Mouse (Mus musculus) neural tube, embryonic 15.5 days (tissue): Measurements from ENCODE around the gene Celsr1. TPM values are rescaled to one million over a fixed set of nuclear protein-coding genes. Genes with fewer than 3 reads are reported as not detected.

Experiments
- ATAC-seq: fragments of 200-750 bp; cut with Nextera tagmentation; 2 replicates; pipeline ENCODE4 v1.8.0; 2017; ENCODE audit warnings: mild to moderate bottlenecking, moderate TSS enrichment, moderate library complexity; ENCODE audit not compliant: low FRiP score
- H3K27ac ChIP-seq: fragments of 300-500 bp; sonication (generic); replicated peaks from 2 replicates; pipeline ENCODE4 v1.5.1; 2015; ENCODE audit warnings: mild to moderate bottlenecking, inconsistent platforms
- H3K27me3 ChIP-seq: fragments of 300-500 bp; sonication (generic); replicated peaks from 2 replicates; pipeline ENCODE4 v1.6.1; 2015; ENCODE audit warnings: inconsistent platforms
- H3K36me3 ChIP-seq: fragments of 300-500 bp; sonication (generic); 2 replicates; pipeline ENCODE4 v1.6.1; 2015; ENCODE audit warnings: inconsistent platforms
- H3K4me1 ChIP-seq: fragments of 300-500 bp; sonication (generic); 2 replicates; pipeline ENCODE4 v1.6.1; 2015; ENCODE audit warnings: inconsistent platforms
- H3K4me2 ChIP-seq: fragments of 300-500 bp; sonication (generic); 2 replicates; pipeline ENCODE4 v1.6.1; 2015; ENCODE audit warnings: inconsistent platforms, mild to moderate bottlenecking, moderate library complexity
- H3K4me3 ChIP-seq: fragments of 300-500 bp; sonication (generic); replicated peaks from 2 replicates; pipeline ENCODE4 v1.5.1; 2015; ENCODE audit warnings: mild to moderate bottlenecking, inconsistent platforms
- H3K9ac ChIP-seq: fragments of 300-500 bp; sonication (generic); replicated peaks from 2 replicates; pipeline ENCODE4 v1.6.1; 2015; ENCODE audit warnings: mild to moderate bottlenecking, inconsistent platforms
- H3K9me3 ChIP-seq: fragments of 300-500 bp; sonication (generic); replicated peaks from 2 replicates; pipeline ENCODE4 v1.6.1; 2016; ENCODE audit warnings: inconsistent platforms
- WGBS: fragments of 180-500 bp; shearing (Covaris S2); methylation state at CpG from one replicate; pipeline ENCODE4 v1.1.7; 2015; ENCODE audit warnings: mixed read lengths; 5-methylcytosine and 5-hydroxymethylcytosine counted together
- polyA plus RNA-seq: library from polyadenylated mRNA; unstranded; fragments of >200 nt; fragmentation: Nextera tagmentation; extraction: Ambion mirVana; gene quantifications from 2 replicates; pipeline ENCODE4 v1.2.1, GENCODE M21; 2015

The Celsr1 gene
- polyA plus RNA-seq, 1 experiment from 2014 or later: 0.88 TPM

DNA sequence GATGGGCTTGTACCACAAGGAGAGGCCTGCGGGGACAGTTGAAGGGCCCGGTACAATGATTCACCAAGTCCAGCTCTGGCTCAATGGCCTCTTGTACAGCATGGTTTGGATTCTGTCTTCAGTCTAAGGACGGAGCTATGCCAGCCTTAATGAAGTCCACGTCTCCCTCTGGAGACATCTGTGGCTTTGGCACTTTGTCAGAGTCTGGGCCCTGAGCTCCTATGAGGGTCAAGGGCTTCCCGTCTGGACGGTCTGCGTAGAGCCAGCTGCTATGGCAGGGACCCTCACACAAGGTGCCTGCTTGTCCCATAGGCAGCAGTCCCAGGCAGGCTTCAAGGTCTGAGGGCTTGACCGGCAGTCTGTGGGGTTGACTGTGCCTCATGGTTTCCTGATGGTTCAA, 133.3 kb downstream of the Celsr1 start:
- H3K27me3 ChIP-seq: no peaks in the 10 kb centered on the region
- no peak for ATAC-seq
- H3K36me3 ChIP-seq: peaks cover 22% of the 10 kb centered on the region

DNA sequence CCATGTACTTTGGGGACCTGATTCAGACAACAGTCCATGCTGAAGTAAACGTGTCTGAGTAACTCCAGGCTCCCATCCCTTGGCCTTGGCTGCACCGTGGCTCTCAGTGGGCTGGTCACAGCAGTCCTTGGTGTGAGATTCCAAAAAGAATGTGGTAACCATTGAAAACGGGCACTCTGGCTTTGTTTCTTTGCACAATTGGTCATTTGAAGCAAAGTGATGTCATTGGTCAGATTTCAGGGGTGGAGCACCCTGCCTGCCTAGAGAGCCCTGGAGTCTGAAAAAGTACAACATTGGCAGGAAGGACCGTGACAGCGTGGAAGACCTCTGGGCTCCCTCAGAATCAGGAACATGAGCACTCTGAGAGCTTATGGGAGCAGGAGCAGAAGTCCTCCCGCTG, 134.2 kb downstream of the Celsr1 start:
- H3K27ac ChIP-seq: no peak overlapping the region
- no peaks in the 10 kb centered on the region for H3K27me3 ChIP-seq
- ATAC-seq: no peak

More for the DNA sequence above, 133.3 kb downstream of the Celsr1 start:
- H3K9me3 ChIP-seq: no peaks in the 10 kb centered on the region
- 86% methylated on average over 8 of the region's 8 CpGs for WGBS
- H3K4me2 ChIP-seq: no peak overlapping the region
- peaks cover 8% of the 10 kb centered on the region for H3K4me1 ChIP-seq
- no peak overlapping the region for H3K4me3 ChIP-seq
- H3K27ac ChIP-seq: no peak overlapping the region
- no peak overlapping the region for H3K9ac ChIP-seq

DNA sequence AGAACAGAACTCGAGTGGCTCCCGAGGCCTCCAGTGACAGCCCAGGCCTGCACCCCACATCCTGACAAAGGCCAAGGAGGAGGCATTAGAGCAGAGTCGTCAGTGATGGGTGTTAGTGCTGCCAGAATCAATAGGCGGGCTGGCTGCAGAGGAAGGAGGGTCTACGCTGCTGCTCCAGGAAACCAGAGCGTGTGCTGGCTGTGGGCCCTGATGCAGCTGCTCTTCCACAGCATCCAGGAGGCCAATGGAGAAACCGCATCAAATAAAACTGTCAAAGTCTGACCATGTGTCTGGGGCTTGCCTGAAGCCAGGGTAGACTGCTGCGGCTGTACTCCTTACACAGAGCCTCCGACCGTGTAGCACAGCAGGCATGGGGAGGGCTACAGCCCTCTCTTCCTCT, 136.5 kb downstream of the Celsr1 start:
- Histone ChIP-seq H3K4me1 (peaks cover 17% of the 10 kb centered on the region), H3K9ac (no peak overlapping the region), H3K36me3 (peaks cover 50% of the 10 kb centered on the region), H3K4me2 (no peak overlapping the region), H3K9me3 (no peaks in the 10 kb centered on the region), H3K4me3 (no peak overlapping the region), H3K27ac (0 out of 2 replicates have a peak overlapping the region, but pooled peaks have one; percentile 9), H3K27me3 (no peaks in the 10 kb centered on the region)
- no peak for ATAC-seq
- 73% methylated on average over 10 of the region's 10 CpGs for WGBS

More for the DNA sequence above, 134.2 kb downstream of the Celsr1 start:
- Histone ChIP-seq H3K4me1 (peaks cover 8% of the 10 kb centered on the region), H3K36me3 (peaks cover 31% of the 10 kb centered on the region), H3K9me3 (no peaks in the 10 kb centered on the region), H3K4me3 (no peak overlapping the region), H3K4me2 (no peak overlapping the region), H3K9ac (no peak overlapping the region)
- 54% methylated on average over 6 of the region's 6 CpGs for WGBS

DNA sequence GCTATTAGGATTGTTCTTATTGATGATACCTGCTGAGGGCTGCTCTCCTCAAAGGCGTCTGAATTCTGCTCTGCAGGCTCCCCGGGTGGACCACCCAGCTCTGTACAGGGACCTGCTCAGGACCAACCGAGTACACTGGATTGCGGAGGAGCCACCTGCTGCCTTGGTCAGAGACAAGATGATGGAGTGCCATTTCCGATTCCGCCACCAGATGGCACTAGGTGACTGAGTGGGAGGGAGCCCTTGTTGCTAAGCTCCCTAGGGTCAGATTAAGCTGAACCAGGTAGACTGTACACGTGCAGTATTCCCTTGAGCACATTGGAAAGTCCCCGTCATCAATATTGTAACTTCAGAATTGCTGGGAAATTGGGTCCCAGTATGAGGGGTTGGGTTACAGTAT, 137.3 kb downstream of the Celsr1 start:
- H3K4me1 ChIP-seq: peaks cover 17% of the 10 kb centered on the region
- ATAC-seq: no peak; the same call in 1 of the 2 replicates
- no peak overlapping the region for H3K4me2 ChIP-seq
- no peak overlapping the region for H3K9ac ChIP-seq
- no peaks in the 10 kb centered on the region for H3K9me3 ChIP-seq
- H3K36me3 ChIP-seq: peaks cover 53% of the 10 kb centered on the region
- H3K4me3 ChIP-seq: no peak overlapping the region
- WGBS: 16% methylated on average over 8 of the region's 8 CpGs
- no peaks in the 10 kb centered on the region for H3K27me3 ChIP-seq
- no peak overlapping the region for H3K27ac ChIP-seq

DNA sequence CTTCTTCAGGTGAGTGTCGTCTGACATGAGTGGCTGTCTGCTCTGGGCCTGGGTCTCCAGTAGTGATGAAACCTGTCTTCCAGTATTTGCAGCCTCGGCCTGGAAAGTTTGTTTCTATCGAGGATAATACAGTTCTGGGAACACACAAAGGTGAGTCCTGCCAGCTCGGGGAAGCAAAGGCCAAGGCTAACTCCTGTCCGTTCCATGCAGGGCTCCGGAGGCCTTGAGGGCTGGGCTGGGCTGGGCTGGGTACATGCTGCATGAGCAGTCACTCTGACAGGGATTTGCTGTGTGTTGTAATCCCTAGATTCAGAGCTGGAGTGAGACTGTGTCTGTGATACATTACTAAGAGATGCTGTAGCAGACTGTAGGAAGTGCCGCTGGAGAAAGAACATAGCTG, 139.7 kb downstream of the Celsr1 start:
- Histone ChIP-seq H3K4me1 (peaks cover 13% of the 10 kb centered on the region), H3K9me3 (no peaks in the 10 kb centered on the region), H3K4me3 (no peak overlapping the region), H3K9ac (no peak overlapping the region), H3K4me2 (no peak overlapping the region), H3K36me3 (peaks cover 66% of the 10 kb centered on the region), H3K27me3 (no peaks in the 10 kb centered on the region), H3K27ac (no peak overlapping the region)
- no peak for ATAC-seq
- 91% methylated on average over 7 of the region's 7 CpGs for WGBS

DNA sequence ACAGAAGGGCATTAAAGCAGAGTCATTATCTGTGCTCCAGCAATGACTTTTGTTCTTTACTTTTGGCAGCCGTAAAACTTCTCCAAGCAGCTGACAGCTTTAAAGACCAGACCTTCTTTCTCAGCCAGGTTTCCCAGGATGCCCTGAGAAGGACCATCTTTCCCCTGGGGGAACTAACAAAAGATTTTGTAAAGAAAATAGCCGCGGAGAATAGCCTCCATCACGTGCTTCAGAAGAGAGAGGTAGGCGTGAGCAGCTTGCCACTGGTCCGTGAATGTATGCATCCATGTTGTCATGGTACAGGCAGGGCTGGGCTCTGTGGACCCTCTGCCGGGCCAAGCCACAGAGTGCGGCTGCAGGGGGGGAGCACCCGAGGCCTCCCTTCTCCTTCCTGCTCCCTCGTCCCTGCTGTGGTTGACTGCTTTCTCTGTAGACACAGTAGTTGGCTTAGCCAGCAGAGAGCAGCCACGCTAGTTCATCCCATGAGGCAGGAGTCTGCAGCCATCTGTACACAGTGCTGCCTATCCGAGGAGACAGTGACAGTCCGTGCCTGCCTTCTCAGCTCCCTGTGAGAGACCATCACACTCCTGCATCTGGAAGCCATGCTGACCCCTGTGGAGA, 141.0 kb downstream of the Celsr1 start:
- H3K36me3 ChIP-seq: peaks cover 61% of the 10 kb centered on the region
- no peaks in the 10 kb centered on the region for H3K27me3 ChIP-seq
- H3K4me1 ChIP-seq: peaks cover 13% of the 10 kb centered on the region
- ATAC-seq: peak; percentile 80
- WGBS: 11% methylated on average over 13 of the region's 13 CpGs
- H3K9ac ChIP-seq: no peak overlapping the region
- H3K4me2 ChIP-seq: no peak overlapping the region
- H3K4me3 ChIP-seq: no peak overlapping the region
- H3K27ac ChIP-seq: peak overlapping the region; percentile 63
- no peaks in the 10 kb centered on the region for H3K9me3 ChIP-seq

DNA sequence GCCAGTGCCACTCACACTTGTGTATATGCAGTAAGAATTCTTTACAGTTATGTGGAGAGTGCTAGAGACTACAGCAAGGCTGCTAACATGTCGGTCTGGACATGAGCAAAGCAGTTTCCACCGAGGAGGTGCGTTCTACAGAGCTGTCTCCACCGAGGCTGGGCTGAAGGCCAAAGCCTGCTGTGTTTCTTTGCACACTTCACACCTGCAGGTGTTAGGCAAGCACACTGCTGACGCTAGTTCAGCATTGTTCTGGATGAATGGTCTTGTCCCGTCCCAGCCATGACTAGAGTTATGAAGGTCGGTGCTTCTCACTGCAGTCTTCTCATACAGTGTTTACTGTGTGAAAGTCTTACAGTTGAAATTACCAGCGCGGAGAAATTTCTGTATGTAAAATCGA, 141.6 kb downstream of the Celsr1 start:
- H3K36me3 ChIP-seq: peaks cover 55% of the 10 kb centered on the region
- 0 out of 2 replicates have a peak, but pooled peaks have one; percentile 12 for ATAC-seq
- 17% methylated on average over 10 of the region's 10 CpGs for WGBS
- H3K4me2 ChIP-seq: no peak overlapping the region
- no peak overlapping the region for H3K4me3 ChIP-seq
- H3K27me3 ChIP-seq: no peaks in the 10 kb centered on the region
- H3K9ac ChIP-seq: no peak overlapping the region
- 0 out of 2 replicates have a peak overlapping the region, but pooled peaks have one; percentile 63 for H3K27ac ChIP-seq
- no peaks in the 10 kb centered on the region for H3K9me3 ChIP-seq
- H3K4me1 ChIP-seq: peaks cover 9% of the 10 kb centered on the region

DNA sequence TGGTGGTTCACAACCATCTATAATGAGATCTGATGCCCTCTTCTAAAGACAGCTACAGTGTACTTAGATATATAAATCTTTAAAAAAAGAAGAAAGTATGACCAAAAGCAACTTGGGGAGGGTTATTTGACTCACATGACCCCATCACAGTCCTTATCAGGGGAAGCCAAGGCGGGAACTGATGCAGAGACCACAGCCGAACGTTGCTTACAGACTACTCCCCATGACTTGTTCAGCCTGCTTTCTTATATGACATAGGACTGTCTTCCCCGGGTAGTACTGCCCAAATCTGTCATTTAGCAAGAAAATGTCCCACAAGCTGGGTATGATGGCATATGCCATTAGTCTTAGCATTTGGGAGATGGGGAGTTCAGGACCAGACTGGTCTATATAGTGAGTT, 144.3 kb downstream of the Celsr1 start:
- no peaks in the 10 kb centered on the region for H3K9me3 ChIP-seq
- H3K9ac ChIP-seq: no peak overlapping the region
- H3K4me3 ChIP-seq: no peak overlapping the region
- no peaks in the 10 kb centered on the region for H3K27me3 ChIP-seq
- H3K4me1 ChIP-seq: peaks cover 9% of the 10 kb centered on the region
- H3K27ac ChIP-seq: no peak overlapping the region
- WGBS: 93% methylated on average over 4 of the region's 4 CpGs
- no peak for ATAC-seq
- H3K36me3 ChIP-seq: peaks cover 57% of the 10 kb centered on the region
- no peak overlapping the region for H3K4me2 ChIP-seq

DNA sequence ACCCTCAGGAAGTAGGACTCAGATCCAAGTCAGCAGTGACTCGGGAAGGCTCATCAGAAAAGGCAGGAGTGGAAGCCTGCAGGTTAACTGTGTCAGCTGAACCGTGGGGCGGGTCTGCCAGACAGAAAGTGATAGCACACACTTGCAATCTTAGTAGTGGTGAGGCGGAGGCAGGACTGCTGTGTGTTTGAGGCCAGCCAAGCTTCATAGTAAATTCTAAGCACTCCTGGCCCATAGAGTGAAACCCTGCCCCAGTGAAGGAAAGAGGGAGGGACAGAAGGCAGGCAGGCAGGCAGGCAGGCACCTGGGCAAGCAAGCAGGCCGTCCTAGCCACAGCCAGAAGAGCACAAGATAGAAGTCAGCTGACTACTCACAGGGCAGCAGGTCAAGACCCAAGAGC, 148.0 kb downstream of the Celsr1 start:
- WGBS: 92% methylated on average over 5 of the region's 5 CpGs
- ATAC-seq: no peak
- Histone ChIP-seq H3K27ac (no peak overlapping the region), H3K27me3 (no peaks in the 10 kb centered on the region), H3K4me3 (no peak overlapping the region), H3K9me3 (no peaks in the 10 kb centered on the region), H3K9ac (no peak overlapping the region), H3K4me1 (peaks cover 6% of the 10 kb centered on the region), H3K4me2 (no peak overlapping the region), H3K36me3 (peaks cover 54% of the 10 kb centered on the region)

DNA sequence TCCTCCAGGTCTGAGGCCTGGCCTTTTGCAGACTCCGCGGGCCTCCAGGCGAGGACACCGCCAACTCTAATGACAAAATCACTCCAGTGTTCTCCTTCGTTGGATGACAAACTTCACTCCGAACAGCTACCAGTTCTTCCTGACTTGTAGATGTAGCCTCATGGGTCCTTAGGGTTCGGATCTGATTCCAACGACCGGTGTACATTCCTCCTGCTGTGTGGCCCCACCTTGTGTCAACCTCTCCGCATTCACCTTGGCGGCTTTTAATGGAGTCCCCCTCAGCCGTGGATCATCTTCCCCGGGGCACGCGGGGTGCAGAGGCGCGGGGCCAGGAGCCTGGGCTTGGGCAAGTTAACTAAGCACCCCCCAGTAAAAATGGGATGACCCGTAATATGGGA, 154.1 kb downstream of the Celsr1 start:
- peaks cover 30% of the 10 kb centered on the region for H3K4me1 ChIP-seq
- H3K27me3 ChIP-seq: no peaks in the 10 kb centered on the region
- peak overlapping the region; percentile 81 for H3K4me2 ChIP-seq
- WGBS: 2% methylated on average over 18 of the region's 18 CpGs
- ATAC-seq: peak; percentile 28; the same call in 1 of the 2 replicates
- H3K4me3 ChIP-seq: peak overlapping the region; percentile 89
- no peaks in the 10 kb centered on the region for H3K9me3 ChIP-seq
- peak overlapping the region; percentile 91 for H3K27ac ChIP-seq
- peak overlapping the region; percentile 75 for H3K9ac ChIP-seq
- H3K36me3 ChIP-seq: peaks cover 23% of the 10 kb centered on the region

DNA sequence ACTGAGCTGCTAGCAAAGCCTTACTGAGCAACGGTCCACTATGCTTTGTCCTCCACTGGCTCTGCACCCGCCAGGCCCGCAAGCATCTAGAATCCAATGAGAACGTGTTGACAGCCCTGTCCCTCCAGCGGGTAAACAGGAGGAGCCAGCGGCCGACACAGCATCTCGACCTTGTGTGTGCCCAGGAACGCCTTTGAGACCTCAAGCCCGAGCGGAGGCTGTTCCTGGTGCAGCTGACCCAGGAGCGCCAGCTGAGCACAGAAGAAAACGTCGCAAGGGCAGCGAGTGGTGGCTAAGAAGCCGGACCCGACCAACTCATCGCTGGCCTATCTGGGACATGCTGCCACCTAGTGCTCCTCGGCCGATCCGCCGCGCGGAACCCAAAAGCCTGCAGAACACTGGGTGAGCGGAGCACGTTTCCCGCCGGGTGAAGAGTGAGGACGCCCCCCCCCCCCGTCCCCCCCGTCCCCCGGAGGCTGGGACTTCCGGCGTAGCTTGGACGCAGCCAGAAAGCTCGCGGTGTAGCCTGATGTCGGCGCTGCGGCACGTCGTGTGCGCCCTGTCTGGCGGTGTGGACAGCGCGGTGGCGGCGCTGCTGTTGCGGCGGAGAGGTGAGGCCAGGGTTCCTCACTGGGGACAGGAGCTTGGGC, 154.6 kb downstream of the Celsr1 start, which contains the start of gene Trmu:
TSS of gene Trmu (plus strand) at position 465 of the 650 bp plus-strand sequence.
- H3K9me3 ChIP-seq: no peaks in the 10 kb centered on the region
- peak; percentile 95 for ATAC-seq
- peak within 1 kb of the TSS; percentile 80 for H3K9ac ChIP-seq
- H3K4me3 ChIP-seq: peak within 1 kb of the TSS; percentile 89
- H3K36me3 ChIP-seq: peaks cover 18% of the 10 kb centered on the region
- H3K27ac ChIP-seq: peak within 1 kb of the TSS; percentile 91
- peak within 1 kb of the TSS; percentile 81 for H3K4me2 ChIP-seq
- WGBS: 1% methylated on average over 47 of the region's 50 CpGs
- H3K4me1 ChIP-seq: peaks cover 30% of the 10 kb centered on the region
- H3K27me3 ChIP-seq: no peaks in the 10 kb centered on the region

DNA sequence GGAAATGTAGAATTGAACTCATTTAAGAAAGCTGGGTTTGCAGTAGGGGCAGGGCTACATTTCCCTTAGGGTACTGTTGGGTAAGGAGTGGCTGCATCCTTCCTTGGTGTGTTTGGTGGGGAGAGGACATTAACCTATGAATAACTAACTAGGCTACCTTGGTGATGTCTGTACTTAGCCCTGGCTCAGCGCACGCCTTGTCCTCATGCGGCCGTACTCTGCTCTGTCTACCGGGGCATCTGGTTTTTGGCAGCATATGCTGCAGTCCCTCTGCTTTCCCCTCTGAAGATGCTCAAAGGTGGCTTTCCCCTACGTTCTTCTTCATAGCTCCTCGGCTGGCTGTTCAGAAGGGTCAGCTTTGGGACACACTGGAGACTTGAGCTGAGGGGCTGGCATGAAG, 156.2 kb downstream of the Celsr1 start:
- no peak overlapping the region for H3K4me2 ChIP-seq
- peaks cover 3% of the 10 kb centered on the region; the same call in 1 of the 2 replicates for H3K36me3 ChIP-seq
- no peaks in the 10 kb centered on the region for H3K27me3 ChIP-seq
- no peak overlapping the region for H3K9ac ChIP-seq
- 97% methylated on average over 7 of the region's 7 CpGs for WGBS
- peaks cover 30% of the 10 kb centered on the region for H3K4me1 ChIP-seq
- no peaks in the 10 kb centered on the region for H3K9me3 ChIP-seq
- no peak overlapping the region for H3K4me3 ChIP-seq
- no peak for ATAC-seq
- no peak overlapping the region for H3K27ac ChIP-seq
